Mouse (Mus musculus) embryonic fibroblast, embryonic 13.5 days (primary cell): Measurements from ENCODE around the gene Scn4a.

Experiments
- CTCF ChIP-seq: IDR thresholded peaks from 2 replicates; pipeline ENCODE4 v1.5.1; 2011; ENCODE audit warnings: mild to moderate bottlenecking, control low read depth, low read length, moderate library complexity, borderline replicate concordance; ENCODE audit not compliant: insufficient read depth
- POLR2A ChIP-seq: IDR thresholded peaks from 2 replicates; pipeline ENCODE4 v1.6.1; 2011; ENCODE audit warnings: low read depth, mild to moderate bottlenecking, control low read depth, low read length, moderate library complexity

- TF ChIP-seq CTCF (no peak), POLR2A (no peak)
These were observed 29.3 kb upstream of the Scn4a start for GRCm38 (mm10) chr11:106382424-106382823.
